Mouse (Mus musculus): Measurements from ENCODE around the gene Rxfp2.
A peak's percentile ranks its signal among the peaks of the same experiment; 100 is the strongest.

The Rxfp2 gene

DNA sequence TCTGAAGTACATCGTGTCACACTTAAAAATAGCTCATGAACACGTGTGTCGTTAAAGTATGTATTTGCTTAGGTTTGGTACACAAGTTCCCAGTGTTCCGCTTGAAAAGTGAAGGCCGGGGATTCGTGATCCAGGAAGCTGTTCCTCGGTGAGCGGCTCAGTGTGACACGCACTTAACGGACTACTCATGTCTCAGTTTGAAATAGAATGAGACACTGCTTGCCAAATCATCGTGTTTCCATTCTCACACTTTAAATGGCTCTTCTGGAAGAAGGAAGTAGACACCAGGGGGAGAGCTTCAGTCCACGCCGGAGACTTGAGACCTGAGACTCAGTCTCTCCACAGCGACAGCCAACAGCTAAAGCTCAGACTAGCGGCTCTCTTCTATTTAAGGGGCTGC is 28.0 kb downstream of the Rxfp2 start:
- DNase-seq: no peak

DNA sequence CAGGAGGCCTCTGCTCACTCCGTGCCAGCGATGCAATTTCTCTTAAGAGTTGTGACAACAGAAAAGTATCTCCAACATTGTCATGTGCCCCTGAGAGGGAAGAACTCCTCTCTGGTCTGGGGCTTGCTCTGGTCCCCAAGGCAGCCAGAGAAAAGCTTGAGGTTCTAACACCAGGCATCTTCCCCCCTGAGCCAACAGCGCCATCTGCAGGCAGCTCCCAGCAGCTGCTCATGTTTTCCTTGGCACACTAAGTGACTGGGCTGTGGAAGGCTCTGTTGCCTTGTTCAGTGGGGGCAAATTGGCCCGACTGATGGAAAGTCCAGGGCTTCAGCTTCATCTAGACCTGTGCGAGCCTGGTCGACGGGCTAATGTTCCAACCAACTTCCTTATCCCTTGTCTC is 31.5 kb downstream of the Rxfp2 start:
- DNase-seq: no peak

DNA sequence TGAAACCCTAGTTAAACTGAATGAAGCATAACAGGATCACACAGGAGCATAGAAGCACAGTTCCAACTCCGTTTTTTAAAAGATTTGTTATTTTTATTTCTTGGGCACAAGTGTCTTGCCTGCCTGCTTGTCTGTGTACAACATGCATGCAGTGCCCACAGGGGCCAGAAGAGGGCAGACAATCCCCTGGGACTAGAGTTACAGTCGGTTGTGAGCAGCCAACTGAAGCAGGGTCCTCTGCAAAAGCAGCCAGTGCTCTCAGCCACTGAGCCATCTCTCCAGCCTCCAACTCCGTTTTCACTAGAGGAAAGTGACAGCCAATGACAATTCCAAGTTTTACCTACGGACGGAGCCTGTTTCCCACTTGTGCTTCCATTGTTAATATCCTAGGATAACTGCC is 33.4 kb downstream of the Rxfp2 start:
- DNase-seq: no peak

DNA sequence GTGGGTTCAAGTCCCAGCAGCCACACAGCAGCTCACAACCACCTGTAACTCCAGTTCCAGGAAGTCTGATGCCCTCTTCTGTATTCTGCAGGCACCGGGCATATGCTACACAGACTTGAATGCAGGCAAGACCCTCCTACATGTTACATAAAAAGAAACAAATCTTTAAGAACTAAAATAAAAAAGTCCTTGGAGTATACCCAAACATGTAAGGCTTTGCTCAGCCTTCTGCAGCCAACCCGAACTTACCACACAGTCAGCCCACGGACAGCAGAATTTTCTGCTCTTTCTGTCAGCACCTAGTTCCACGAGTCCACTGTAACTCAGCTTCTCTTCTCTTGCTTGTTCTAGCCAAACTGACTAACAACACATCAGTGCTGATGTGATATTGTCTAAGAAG is 34.8 kb downstream of the Rxfp2 start:
- DNase-seq: no peak

DNA sequence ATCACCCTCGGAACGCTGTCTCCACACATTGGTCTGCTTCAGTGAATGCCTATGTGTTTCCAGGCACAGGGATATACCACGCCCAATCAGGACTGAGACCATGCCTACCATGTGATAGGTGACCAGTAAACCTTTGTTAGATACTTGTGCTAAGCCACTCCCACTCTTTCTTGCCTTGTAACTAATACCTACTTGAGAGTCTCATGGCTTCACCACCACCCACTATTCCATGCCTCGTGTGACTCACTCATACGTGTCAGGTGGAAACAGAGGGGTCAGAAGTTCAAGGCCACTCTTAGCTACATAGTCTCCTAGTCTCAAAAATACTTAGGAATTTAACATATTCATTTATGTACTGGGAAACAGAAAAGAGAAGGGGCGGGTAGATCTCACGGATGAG is 35.5 kb downstream of the Rxfp2 start:
- DNase-seq: no peak

DNA sequence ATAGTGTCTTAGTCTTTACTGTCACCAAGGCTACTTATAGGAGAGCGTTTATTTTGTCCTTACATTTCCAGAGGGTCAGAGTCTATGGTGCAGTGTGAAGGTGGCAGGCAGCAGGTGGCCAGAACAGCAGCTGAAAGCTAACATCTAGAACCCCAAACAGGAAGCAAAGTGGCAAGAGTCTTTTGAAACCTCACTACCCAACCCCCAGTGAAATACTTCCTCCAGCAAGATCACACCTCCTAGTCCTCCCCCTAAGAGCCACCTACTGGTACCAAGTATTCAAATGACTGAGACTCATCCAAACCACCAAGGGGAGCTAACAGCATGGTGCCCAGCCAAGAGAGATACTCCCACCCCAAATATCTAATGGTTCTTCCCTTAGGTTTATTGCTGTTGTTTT is 36.8 kb downstream of the Rxfp2 start:
- DNase-seq: no peak

DNA sequence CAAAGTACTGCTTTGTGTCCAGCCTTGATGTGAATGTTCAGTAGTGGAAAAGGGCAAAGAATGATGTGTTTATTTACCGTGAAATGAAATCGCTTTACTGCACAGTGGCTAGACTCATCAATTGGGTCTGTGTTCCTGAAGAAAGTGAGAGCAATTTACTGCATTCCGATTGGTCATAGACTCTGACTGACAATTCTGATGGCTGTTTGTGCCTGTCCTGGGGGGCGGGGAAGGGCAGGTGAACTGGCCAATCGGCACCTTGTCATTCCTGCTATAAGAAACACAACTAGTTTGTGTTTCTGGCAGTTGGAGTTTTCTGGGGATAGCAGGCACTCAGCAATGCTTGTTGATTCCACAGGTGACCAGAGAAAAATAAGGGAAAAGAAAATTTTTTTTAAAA is 37.6 kb downstream of the Rxfp2 start:
- no peak for DNase-seq

DNA sequence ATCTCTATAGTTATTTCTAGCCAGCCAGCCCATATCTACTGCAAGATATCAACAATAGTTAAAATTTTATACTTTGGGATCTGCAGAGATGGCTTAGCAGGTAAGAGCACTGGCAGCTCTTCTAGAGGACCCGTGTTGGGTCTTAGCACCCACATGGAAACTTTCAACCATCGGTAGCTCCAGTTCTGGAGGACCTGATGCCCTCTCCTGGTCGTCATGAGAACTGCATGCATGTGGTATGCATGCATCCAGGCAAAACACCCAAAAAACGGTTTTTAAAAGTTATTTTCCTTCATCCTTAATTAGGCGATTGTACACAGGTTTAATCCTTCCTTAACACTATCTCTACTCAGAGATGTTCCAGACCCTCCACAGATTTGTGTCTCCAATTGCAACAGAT is 40.4 kb downstream of the Rxfp2 start:
- DNase-seq: no peak

DNA sequence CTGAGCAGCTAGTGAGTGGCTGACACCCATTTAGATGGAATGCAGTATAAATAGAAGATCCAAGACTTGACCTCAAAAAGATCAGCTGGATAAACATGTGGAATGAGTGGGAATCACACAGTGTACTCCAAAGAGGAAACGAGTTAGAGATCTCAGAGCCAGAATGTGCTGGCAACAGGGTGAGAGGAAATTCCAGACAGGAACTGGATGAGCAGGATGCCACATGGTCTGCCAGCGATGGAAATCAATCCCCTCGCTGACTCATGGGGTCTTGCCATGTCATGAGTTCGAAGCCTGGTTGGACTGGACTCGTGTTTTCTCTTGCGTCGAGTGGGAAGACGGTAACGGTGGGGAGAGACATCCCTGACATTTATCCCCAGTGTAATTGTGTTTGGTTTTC is 41.0 kb downstream of the Rxfp2 start:
- no peak for DNase-seq

DNA sequence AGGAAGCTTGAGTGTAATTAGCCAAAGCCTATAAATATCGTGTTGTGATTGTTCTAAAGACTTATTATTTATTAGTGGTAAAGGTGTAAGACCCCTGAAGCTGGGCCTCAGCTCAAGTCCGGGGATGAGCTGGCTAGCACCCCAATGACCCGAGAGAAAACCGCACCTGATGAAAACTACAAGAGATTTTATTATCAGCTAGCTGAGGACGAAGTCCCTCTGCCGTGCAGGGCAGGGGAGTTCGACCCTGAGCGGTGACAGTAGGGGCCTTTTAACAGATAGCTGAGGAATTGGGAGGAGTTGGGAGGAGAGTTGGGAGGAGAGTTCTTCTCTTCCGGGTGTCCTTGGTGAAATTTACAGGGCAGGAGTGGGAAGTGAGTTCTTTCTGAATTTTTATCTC is 42.6 kb downstream of the Rxfp2 start:
- no peak for DNase-seq

DNA sequence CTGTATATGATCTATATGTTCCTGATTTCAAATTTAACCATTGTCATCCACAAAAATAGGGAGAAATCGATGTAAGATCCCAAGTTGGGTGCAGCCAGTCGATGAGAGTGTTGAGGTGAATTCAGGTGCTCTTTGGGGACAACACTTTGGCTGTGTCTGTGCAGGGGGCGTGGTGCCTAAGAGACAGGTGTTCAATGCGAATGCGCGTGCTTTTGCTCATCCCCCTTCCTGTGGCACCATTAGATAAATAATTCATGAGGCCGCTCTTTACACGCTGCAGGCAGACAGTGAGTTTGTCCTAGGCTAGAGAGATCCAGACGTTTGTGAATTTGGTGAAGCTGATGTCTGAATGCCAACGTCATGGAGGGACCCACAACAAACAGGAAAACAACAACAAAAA is 45.8 kb downstream of the Rxfp2 start:
- DNase-seq: no peak

DNA sequence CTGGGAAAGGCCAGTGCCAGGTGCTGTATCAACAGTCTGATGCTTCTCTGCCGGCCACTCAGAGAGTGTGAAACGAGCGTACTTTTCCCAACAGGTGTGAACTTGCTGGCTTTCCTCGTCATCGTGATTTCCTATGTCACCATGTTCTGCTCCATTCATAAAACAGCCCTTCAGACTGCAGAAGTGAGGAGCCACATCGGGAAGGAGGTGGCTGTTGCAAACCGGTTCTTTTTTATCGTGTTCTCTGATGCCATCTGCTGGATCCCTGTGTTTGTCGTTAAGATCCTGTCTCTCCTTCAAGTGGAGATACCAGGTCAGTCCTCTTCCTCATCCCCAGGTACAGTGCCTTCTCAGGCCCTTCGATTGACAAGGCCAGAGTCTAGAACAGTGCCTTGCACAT is 51.6 kb downstream of the Rxfp2 start:
- DNase-seq: no peak

DNA sequence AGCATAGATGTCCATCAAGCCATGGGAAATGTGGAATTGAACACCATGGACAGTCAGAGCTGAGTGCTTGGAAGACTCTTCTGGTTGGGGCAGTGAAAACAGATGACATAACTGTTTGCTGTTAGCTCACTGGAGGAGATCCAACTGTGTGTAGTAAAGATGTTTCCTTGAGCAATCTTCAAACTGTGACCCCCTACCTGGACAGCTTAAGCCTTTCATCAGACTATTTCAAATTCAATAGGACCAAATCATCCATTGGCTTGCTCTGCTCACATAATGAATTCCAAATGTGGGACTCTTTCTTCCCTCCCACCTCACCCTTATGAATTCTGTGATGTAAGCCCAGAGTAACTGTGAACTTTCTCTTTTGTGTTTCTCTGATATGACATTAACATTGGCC is 53.3 kb downstream of the Rxfp2 start:
- DNase-seq: no peak

DNA sequence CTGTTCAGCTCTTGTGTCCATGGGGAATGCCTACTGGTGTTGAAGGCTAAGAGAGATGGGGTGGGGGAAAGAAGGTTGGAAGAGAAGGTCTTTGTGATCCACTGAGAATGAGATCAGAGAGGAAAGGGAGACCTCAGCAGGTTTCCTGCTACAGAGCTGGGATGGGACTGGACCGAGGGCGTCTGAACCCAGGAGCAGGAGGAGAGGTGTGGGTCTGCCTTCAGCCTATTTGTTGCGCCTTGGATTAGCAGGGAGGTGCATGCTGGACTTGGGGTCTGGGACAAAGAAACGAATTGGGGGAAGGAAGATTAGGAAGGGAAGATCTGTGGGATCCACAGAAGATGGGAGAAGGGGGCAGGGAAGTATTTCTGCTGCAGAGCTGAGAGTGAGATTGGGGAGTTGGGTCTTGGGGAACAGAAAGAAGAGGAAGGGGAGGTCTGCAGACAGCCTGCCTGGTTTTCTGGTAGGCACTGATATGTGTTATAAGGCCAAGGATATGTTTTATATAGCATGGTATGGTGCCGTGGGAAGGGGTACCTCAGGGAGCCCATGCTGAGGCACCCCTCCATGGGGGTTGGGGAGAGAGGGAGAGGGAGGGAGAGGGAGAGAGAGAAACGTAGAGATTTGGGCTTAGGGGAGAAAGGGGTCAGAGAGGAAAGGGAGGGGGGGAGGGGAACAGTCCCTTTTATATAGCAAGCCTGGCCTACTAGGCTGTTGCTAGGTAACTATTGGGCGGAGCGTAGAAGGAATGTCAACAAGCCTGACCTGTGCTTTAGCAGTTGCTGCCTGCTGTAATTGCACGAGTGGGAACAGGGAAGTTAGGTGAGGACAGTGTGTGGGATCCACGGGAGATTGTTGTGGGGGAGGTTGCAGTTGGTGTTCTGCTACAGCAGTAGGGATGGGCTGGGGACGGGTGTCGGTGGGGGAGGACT is 61.7 kb downstream of the Rxfp2 start:
- DNase-seq: no peak

DNA sequence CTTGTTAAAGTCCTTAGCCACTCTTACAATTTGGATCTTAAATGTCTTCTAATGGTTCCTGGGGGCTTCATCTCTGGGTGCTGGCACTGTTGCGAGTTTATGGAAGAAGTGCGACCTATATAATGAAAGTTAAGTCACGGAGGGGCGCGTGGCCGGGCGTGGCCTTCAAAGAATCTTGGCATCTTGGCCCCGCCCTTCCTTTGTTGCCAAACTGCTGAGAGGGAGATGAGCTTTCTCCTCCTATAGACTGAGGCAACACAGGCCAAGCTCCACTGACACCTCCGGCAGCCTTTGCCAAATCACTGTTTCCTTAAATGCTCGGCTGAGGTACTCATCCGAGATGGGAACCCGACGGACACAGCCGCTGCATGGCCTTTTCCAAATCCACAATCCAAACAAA is 64.2 kb downstream of the Rxfp2 start:
- no peak for DNase-seq

DNA sequence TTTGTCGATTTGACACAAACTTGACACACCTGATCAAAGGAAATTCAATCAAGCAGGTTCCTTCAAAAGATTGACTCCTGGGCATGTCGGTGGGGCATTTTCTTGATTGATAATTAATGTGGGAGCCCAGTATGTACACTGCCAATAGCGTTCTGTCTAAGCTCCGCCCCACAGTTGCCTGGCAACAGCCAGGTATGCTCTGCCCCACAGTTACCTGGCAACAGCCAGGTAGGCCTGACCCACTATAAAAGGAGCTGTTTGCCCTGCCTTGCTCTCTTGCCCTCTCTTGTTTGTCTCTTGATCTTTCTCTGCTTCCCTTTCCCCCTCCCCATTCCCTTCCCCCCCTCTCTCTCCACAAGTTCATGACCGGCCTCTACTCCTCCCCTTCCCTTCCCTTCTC is 64.7 kb downstream of the Rxfp2 start:
- DNase-seq: no peak

DNA sequence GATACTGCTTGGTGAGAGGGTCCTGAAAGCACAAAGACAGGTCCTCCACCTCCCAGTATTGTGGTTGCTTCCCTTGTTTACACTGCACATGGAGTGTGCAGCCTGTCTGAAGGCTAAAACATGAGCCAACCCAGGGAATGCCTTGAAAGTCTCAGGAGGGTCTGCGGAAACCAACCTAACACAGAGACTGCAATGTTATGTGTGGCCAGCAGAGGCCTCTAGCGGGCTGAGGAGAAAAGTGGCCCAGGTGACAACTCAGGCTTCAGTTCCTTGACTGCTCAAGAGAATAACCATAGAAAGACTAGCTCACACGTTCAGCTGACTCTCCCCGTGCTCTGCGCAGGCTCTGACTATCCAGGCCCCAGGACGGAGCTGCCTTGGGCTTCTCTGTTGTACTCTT is 79.1 kb downstream of the Rxfp2 start:
- DNase-seq: peak; percentile 20

DNA sequence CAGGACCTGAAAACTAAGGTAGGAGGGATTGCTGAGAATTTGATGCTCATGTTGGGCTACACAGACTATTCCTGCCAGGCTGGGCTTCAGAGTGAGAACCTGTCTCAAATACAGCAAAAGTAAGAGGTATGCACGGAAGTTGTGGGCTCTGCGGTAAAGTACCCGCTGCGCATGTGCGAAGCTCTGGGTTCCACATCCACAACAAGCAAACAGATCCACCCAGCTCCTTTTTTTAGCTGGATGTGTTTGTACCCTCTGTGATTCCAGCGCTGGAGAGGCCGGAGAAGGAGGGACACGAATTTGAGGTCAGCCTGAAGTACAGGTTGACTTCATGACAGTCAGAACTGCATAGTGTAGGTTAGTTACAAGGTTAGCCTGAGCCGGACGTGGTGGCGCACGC is 80.3 kb downstream of the Rxfp2 start:
- DNase-seq: no peak

DNA sequence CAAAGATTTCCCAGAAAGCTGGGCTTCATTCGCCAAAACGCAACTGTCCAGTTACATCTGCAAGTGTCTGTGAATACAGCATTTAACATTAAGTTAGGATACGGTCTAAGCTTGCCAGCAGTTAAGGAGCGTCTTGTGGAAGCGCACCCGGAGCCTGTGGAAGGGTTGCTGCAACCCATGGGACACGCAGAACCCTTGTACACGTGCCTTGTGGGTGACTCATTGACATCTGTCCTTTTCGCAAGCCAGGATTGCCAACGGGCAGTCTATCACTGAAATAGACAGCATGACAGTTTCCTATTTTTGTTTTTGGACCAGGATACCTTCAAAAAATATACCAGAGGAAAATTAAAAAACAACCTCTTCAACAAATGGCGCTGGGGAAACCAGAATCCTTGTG is 83.3 kb downstream of the Rxfp2 start:
- DNase-seq: no peak

DNA sequence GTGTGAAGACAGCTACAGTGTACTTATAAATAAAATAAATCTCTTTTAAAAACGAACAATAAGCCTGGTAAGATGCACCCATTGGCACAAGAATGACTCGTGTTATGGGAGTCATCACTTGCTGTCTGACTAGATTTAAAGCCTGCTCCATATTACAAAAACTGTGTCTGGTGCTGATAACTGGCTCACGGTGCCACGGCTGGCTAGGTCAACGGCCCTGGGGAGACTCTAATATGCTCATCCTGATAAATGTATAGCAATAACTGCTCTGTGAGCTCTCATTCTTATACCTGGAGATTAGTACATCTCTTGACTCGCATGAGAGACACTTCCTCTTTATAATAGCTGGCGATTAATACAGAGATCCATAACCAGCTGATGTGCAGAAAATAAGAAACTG is 87.9 kb downstream of the Rxfp2 start:
- no peak for DNase-seq

DNA sequence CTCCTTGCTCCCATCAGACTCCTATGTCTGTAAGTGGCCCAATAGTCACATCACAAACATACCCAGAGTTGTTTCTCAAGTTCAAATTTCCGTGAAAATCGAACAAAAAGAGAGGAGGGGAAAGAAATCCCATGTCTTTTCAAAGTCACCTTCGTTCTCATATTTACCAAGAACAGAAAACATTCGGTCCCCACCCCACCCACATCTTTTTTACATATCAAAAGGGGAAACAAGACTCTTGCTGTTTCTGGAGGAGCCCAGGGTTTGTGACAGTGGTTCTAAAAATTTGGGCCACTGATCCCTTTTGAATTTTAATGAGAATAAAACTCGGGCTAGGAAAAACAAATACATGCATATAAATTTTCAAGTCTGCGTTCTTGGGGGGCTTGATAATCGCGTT is 92.8 kb downstream of the Rxfp2 start:
- no peak for DNase-seq

DNA sequence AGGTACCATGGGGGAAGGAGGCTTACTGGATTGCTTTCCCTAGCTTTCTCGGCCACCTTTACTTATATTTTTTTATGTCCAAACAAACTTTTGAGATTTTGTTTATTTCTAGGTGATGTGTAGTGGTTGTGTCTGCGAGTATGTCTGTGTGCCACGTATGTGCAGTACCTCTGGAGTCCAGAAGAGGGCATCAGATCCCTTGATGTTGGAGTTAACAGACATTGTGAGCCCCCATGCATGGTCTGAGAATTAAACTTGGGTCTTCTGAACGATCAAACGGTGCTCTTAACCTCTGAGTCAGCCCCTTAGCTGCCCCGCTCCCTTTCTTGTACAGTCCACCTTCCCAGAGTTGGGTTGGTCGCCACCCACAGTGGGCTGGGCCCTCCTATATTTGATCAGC is 95.5 kb downstream of the Rxfp2 start:
- no peak for DNase-seq

DNA sequence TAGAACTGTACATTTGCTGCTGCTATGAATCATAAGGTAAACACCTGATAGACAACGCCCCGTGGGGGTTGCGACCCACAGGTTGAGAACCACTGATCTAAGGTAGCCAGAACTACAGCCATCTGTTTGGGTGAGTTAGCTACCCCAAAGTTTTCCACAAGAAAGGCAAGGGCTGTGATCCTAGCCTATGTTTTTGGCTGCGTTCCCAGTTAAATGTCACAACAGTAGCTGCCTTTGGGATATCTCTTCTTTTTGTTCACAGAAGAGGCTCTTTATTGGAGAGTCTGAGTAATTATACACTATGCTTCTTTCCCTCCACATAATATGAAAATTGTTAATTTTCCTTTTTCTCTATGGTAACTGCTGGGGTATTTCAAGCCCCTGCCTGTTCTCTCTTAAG is 96.3 kb downstream of the Rxfp2 start:
- DNase-seq: no peak

DNA sequence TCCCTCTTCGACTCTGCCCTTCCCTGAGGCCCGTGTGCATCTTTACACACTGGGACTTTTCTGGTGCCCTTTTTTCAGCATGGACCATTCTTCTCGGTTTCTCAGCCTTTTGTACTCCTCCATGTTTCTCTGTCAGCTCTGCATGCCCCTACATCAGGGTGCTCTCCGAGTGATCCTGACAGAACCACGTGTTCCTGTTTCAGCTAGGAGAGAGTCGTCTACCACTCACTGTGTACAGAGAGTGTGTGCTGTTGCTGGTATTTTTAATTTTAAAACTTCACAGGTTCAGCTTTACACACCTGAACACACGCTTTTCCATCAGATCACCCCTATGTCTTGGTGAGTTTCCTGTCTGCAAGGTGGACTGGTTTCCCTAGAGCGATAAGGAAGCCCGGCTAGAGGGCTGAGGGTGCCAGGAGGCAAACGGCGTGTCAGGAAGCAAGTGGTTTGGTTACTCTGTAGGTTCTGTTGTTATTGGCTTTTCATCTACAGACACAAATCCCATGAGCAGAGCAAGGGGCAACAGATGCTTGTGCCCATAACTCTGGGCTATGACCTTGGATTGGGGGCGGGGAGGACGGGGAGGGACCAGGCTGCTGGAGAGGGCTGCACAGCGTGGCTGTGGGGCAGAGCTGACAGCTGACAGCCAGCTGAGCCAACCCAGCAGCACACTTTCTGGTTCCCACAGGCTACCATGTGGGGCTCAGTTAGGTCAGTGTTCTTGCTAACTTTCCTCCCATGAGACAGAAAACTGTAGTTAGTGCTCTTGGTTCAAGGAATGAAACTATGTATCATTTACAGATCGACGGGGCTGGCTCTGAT is 97.0 kb downstream of the Rxfp2 start:
- DNase-seq: no peak

Measured in cerebellum, adult 11-12 months (tissue).